Mouse (Mus musculus) left cerebral cortex, postnatal 36 days (tissue): ENCODE data around the gene Lyrm4. TPM values are rescaled to one million over a fixed set of nuclear protein-coding genes. Genes with fewer than 3 reads are reported as not detected.
A peak's percentile ranks its signal among the peaks of the same experiment; 100 is the strongest.
"Not testable (repeated sequence)": the region's sequence is repeated elsewhere in the genome, so short reads cannot be mapped to it uniquely, and the experiment has no call there.

Source experiments
- DNase-seq, 2 experiments: peaks; one replicate each; pipeline ENCODE4 v3.0.0; 2021 to 2022; ENCODE audit warnings: low spot score in 2 of 2, mixed read lengths in 1 of 2
- intact Hi-C: fragments of 180-260 bp; cut with DNase I; formaldehyde crosslinking; loops from one replicate; pipeline ENCODE4 v1.15.1; 2025
- total RNA-seq, 2 experiments: library from RNA; stranded (reverse); gene quantifications; 2 replicates each; pipeline ENCODE4 v1.2.3; 2021

Lyrm4 gene
- total RNA-seq, 2 experiments from 2014 or later = 21.7 to 23.0 TPM

- no peak for DNase-seq
- intact Hi-C loops = no loop called here
These were observed 107.3 kb downstream of the Lyrm4 start for GRCm38 (mm10) chr13:36009981-36010380.

GRCm38 (mm10) chr13:36000798-36001197 lies 116.5 kb downstream of the Lyrm4 start:
- DNase-seq = no peak
- intact Hi-C loops = no loop called here

DNA sequence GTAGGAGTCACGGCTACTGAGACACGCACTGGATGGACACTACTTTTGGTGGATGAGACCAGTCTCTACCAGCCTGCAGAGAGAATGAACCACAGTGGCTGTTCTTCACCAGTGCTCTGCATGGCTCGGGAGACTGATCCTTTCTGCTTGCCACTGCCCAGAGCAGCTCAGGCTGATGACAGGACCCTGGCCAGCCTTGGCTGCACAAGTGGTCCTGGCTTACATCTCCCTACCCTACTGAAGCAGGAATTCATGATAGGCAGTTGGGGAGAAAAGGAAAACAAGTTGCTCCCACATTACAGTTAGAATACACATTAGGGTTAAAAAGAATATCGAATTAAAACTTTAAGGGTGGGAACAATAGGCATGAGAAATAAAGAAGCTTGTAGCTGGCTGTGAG lies 119.7 kb downstream of the Lyrm4 start:
- no peak for DNase-seq
- intact Hi-C loops = no loop called here

- no peak for DNase-seq
- intact Hi-C loops = no loop called here
These were observed 121.5 kb downstream of the Lyrm4 start for GRCm38 (mm10) chr13:35995696-35996426.

- intact Hi-C loops = no loop called here
- DNase-seq = no peak
These were observed 122.1 kb downstream of the Lyrm4 start for GRCm38 (mm10) chr13:35995231-35995630.

DNA sequence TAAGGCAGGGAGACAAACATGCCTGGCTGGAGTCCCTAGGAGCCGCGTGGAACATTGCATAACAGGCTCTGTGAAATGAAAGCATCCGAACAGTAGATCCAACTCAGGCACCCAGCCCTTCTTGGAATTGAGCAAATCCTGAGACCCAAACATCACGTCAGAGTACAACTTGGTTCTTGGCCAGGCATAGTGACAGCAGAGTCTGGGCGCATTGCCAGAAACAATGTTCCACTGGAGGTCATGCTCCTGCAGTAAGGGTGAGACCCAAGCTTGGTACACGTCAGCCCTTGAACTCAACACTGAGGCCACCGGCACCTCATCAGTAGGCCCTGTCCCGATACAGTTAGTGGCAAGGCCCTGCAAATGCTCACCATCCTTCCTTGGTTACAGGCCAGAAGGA lies 123.3 kb downstream of the Lyrm4 start:
- DNase-seq = peak; percentile 45 to 60
- intact Hi-C loops = no loop called here

- intact Hi-C loops, DNase-seq: not testable (repeated sequence)
These were observed 126.1 kb downstream of the Lyrm4 start for GRCm38 (mm10) chr13:35991185-35991584.

DNA sequence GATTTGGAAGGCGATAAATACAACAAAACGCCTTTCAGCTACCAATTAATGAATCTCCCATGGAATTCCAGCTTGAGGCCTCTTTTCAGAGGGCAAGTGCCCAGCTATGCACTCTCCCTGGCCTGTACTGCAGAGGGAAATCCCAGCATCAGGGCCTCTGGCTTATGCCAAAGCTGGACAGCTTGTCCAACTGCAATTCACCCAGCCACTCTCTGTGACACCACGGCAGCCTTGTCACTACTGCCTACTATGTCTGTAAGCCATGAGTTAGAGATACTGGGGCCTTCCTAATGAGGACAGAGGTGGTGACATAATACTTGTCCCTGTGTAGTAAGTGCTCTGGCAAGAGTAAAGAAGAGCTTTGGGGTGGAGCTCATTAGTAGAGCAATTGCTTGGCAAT lies 128.0 kb downstream of the Lyrm4 start:
- no peak for DNase-seq
- intact Hi-C loops = no loop called here

GRCm38 (mm10) chr13:35982985-35983384 lies 134.3 kb downstream of the Lyrm4 start:
- intact Hi-C loops = no loop called here
- no peak for DNase-seq

GRCm38 (mm10) chr13:35980471-35980870 lies 136.9 kb downstream of the Lyrm4 start:
- intact Hi-C loops = no loop called here
- no peak for DNase-seq

DNA sequence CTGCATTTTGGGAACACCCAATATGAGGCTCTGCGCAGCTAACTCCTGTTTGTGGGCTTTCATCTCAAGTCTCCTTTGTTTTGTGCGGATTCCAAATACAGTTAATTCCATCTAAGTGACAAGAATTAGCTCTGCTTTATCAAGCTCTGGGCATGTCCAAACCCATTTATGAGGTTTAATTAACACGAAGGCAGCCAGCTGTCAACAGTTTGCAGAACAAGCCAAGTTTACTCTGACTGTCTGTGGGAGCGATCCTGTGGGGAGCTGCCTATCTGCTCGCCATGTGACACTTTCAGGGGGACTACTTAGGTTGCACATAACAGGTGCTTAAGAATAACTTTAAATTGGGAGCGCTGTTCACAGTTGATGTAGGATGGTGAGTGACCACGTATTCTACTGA lies 140.4 kb downstream of the Lyrm4 start:
- DNase-seq = no peak
- intact Hi-C loops = no loop called here

GRCm38 (mm10) chr13:35969829-35970228 lies 147.5 kb downstream of the Lyrm4 start:
- DNase-seq = no peak
- intact Hi-C loops = no loop called here

GRCm38 (mm10) chr13:35969431-35969721 lies 147.9 kb downstream of the Lyrm4 start:
- intact Hi-C loops = no loop called here
- no peak for DNase-seq

DNA sequence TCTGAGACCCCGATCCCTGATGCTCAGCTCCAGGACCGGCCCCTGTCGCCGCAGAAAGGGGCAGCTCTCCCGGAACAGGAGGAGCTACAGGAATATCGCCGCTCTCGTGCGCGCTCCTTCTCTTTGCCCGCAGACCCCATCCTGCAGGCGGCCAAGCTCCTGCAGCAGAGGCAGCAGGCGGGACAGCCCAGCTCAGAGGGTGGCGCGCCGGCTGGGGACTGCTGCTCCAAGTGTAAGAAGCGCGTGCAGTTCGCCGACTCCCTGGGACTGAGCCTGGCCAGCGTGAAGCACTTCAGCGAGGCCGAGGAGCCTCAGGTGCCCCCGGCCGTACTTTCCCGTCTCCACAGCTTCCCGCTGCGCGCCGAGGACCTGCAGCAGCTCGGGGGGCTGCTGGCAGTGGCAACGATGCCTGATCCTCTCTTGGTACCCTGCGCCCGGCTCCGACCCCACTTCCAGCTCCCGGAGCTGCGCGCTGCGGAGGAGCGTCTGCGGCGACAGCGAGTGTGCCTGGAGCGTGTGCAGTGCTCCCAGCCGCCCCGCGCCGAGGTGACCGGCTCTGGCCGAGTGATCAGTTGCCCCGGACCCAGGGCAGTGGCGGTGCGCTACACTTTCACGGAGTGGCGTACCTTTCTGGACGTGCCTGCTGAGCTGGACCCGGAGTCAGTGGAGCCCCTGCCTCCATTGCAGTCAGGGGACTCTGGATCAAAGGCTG lies 148.5 kb downstream of the Lyrm4 start:
- intact Hi-C loops = no loop called here
- no peak for DNase-seq

- peak in 1 of 2 experiments; percentile 27 for DNase-seq
- intact Hi-C loops = no loop called here
These were observed 149.1 kb downstream of the Lyrm4 start for GRCm38 (mm10) chr13:35968131-35968718.

GRCm38 (mm10) chr13:35967690-35968089 lies 149.6 kb downstream of the Lyrm4 start:
- intact Hi-C loops = no loop called here
- DNase-seq = no peak

DNA sequence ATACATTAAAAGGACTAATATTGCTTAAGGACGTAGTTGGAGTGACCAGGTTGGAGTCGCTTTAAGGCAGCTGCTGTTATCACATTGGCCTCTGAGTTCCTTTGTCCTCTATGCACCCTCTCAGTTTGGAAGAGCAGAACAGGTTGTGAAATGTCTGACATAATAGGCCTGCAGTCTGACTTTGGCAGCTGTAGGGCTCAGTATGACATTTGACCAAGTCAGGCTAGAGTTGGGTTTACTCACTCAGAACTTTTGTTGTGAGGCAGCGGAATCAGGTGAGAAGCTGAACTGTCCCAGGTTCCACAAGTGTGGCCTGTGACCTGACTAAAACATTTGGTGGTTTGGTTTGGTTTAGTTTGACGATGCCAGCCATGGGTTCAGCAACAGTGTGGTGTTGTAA lies 153.7 kb downstream of the Lyrm4 start:
- DNase-seq = no peak
- intact Hi-C loops = no loop called here

GRCm38 (mm10) chr13:35959391-35960067 lies 157.8 kb downstream of the Lyrm4 start:
- intact Hi-C loops = no loop called here
- DNase-seq = no peak

DNA sequence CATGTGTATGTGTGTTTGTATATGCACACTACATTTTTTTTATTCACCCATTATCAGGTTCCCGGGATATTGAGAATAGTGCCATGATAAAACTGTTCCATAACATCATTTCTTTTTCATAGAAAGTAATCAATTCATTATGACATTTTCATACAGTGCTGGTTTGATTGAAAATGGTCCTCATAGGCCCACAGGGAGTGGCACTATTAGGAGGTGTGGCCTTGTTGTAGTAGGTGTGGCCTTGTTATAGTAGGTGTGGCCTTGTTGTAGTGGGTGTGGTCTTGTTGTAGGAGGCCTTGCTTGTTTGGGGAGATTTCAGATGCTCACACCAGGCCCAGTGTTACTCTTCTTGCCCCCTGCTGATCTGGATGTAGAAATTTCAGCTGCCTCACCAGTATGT lies 158.8 kb downstream of the Lyrm4 start, which contains the start of gene Ppp1r3g:
Ppp1r3g (plus strand) TSS at position 301 of the 400 bp plus-strand sequence.
- intact Hi-C loops = no loop called here
- DNase-seq = no peak

- DNase-seq = no peak
- intact Hi-C loops = loop anchor here (10.0 kb wide), 1 partner anchor 165 kb away; no protein-coding TSS in a partner anchor
These were observed 167.4 kb downstream of the Lyrm4 start for GRCm38 (mm10) chr13:35949814-35950455.
